Mouse (Mus musculus): ENCODE measurements around the gene Rnf224. TPM values are rescaled to one million over a fixed set of nuclear protein-coding genes. Genes with fewer than 3 reads are reported as not detected.
"Not testable (repeated sequence)": the region's sequence is repeated elsewhere in the genome, so short reads cannot be mapped to it uniquely, and the experiment has no call there.

Rnf224 gene
- total RNA-seq (2021) = not detected
- long read RNA-seq, experiment 1 = 0 reads
- long read RNA-seq, experiment 2 = 0 reads

GRCm38 (mm10) chr2:25236614-25237013 is at the start of gene Rnf224:
Gene Rnf224 (minus strand): TSS chr2:25236787.
- DNase-seq (ENCODE audit: low spot score in 2 of 2) = no peak

- DNase-seq (ENCODE audit: low spot score in 2 of 2) = no peak
Measured at GRCm38 (mm10) chr2:25286314-25286713, 49.7 kb upstream of the Rnf224 start.

GRCm38 (mm10) chr2:25285551-25285950 is 49.0 kb upstream of the Rnf224 start:
- no peak for DNase-seq (ENCODE audit: low spot score in 2 of 2)

- DNase-seq (ENCODE audit: low spot score in 2 of 2) = peak in 1 of 2 experiments; percentile 74
Measured at GRCm38 (mm10) chr2:25278928-25279882, 42.6 kb upstream of the Rnf224 start.

- DNase-seq (ENCODE audit: low spot score in 2 of 2) = no peak
Measured at GRCm38 (mm10) chr2:25273010-25273409, 36.4 kb upstream of the Rnf224 start.

- no peak for DNase-seq (ENCODE audit: low spot score in 2 of 2)
Measured at GRCm38 (mm10) chr2:25272515-25272914, 35.9 kb upstream of the Rnf224 start.

- DNase-seq (ENCODE audit: low spot score in 2 of 2) = peak; percentile 96 to 98
Measured at GRCm38 (mm10) chr2:25271827-25272511, 35.4 kb upstream of the Rnf224 start, which contains the start of the genes Ssna1 and Anapc2. Gene Ssna1 (minus strand): TSS chr2:25272438. Gene Anapc2 (plus strand): TSS chr2:25272478.

GRCm38 (mm10) chr2:25267746-25268309 is 31.2 kb upstream of the Rnf224 start:
- DNase-seq (ENCODE audit: low spot score in 2 of 2) = no peak

- DNase-seq (ENCODE audit: low spot score in 2 of 2) = no peak
Measured at GRCm38 (mm10) chr2:25267241-25267640, 30.7 kb upstream of the Rnf224 start.

- DNase-seq (ENCODE audit: low spot score in 2 of 2) = no peak
Measured at GRCm38 (mm10) chr2:25266720-25267119, 30.1 kb upstream of the Rnf224 start.

GRCm38 (mm10) chr2:25265897-25266656 is 29.5 kb upstream of the Rnf224 start:
- DNase-seq (ENCODE audit: low spot score in 2 of 2) = no peak

- DNase-seq (ENCODE audit: low spot score in 2 of 2) = no peak
Measured at GRCm38 (mm10) chr2:25264851-25265250, 28.3 kb upstream of the Rnf224 start.

- no peak for DNase-seq (ENCODE audit: low spot score in 2 of 2)
Measured at GRCm38 (mm10) chr2:25264286-25264660, 27.7 kb upstream of the Rnf224 start.

- DNase-seq (ENCODE audit: low spot score in 2 of 2) = no peak
Measured at GRCm38 (mm10) chr2:25263623-25264285, 27.2 kb upstream of the Rnf224 start.

- DNase-seq (ENCODE audit: low spot score in 2 of 2) = no peak
Measured at GRCm38 (mm10) chr2:25262795-25263622, 26.4 kb upstream of the Rnf224 start.

GRCm38 (mm10) chr2:25262291-25262767 is 25.7 kb upstream of the Rnf224 start, which contains the start of gene Tprn:
Gene Tprn (plus strand): TSS chr2:25262618.
- peak; percentile 80 to 91 for DNase-seq (ENCODE audit: low spot score in 2 of 2)

- DNase-seq (ENCODE audit: low spot score in 2 of 2) = no peak
Measured at GRCm38 (mm10) chr2:25261870-25262269, 25.3 kb upstream of the Rnf224 start.

- DNase-seq (ENCODE audit: low spot score in 2 of 2) = no peak
Measured at GRCm38 (mm10) chr2:25258887-25259286, 22.3 kb upstream of the Rnf224 start.

- not testable (repeated sequence) for DNase-seq (ENCODE audit: low spot score in 2 of 2)
Measured at GRCm38 (mm10) chr2:25257250-25257649, 20.7 kb upstream of the Rnf224 start.
